Mouse (Mus musculus) urinary bladder, postnatal 4 days (tissue): ENCODE measurements around the gene Crisp1.

Experiments used
- DNase-seq, 2 experiments: peaks; one replicate each; pipeline ENCODE4 v3.0.0; 2021 to 2022; ENCODE audit warnings: low spot score in 2 of 2

Crisp1 gene

GRCm38 (mm10) chr17:40319062-40319461 is at the start of gene Crisp1:
Gene Crisp1, minus strand, starts transcription at chr17:40319207.
- DNase-seq: no peak

- DNase-seq: no peak
Measured at GRCm38 (mm10) chr17:40342497-40343009, 23.5 kb upstream of the Crisp1 start.

GRCm38 (mm10) chr17:40285435-40285834 is 33.6 kb downstream of the Crisp1 start:
- DNase-seq: no peak

GRCm38 (mm10) chr17:40275519-40275918 is 43.5 kb downstream of the Crisp1 start:
- no peak for DNase-seq

GRCm38 (mm10) chr17:40274906-40275470 is 44.0 kb downstream of the Crisp1 start:
- DNase-seq: no peak

GRCm38 (mm10) chr17:40252487-40252886 is 66.5 kb downstream of the Crisp1 start:
- DNase-seq: no peak
